Mouse (Mus musculus): ENCODE data around the gene Arl3.

The Arl3 gene

GRCm38 (mm10) chr19:46521698-46522097 is 51.3 kb downstream of the Arl3 start:
- intact Hi-C loops (cut with DNase I), result no loop called here

- intact Hi-C loops (cut with DNase I), result no loop called here
Measured at GRCm38 (mm10) chr19:46518828-46519621, 54.0 kb downstream of the Arl3 start.

- intact Hi-C loops (cut with DNase I), result no loop called here
Measured at GRCm38 (mm10) chr19:46518352-46518787, 54.6 kb downstream of the Arl3 start.

GRCm38 (mm10) chr19:46517529-46518351 is 55.3 kb downstream of the Arl3 start:
- intact Hi-C loops (cut with DNase I), result no loop called here

- intact Hi-C loops (cut with DNase I), result no loop called here
Measured at GRCm38 (mm10) chr19:46516667-46517528, 56.1 kb downstream of the Arl3 start.

GRCm38 (mm10) chr19:46515287-46515821 is 57.6 kb downstream of the Arl3 start:
- intact Hi-C loops (cut with DNase I), result no loop called here

GRCm38 (mm10) chr19:46514387-46514786 is 58.6 kb downstream of the Arl3 start:
- intact Hi-C loops (cut with DNase I), result no loop called here

GRCm38 (mm10) chr19:46511263-46511662 is 61.7 kb downstream of the Arl3 start:
- intact Hi-C loops (cut with DNase I), result no loop called here

- intact Hi-C loops (cut with DNase I), result no loop called here
Measured at GRCm38 (mm10) chr19:46510824-46511223, 62.2 kb downstream of the Arl3 start.

GRCm38 (mm10) chr19:46510401-46510800 is 62.6 kb downstream of the Arl3 start:
- intact Hi-C loops (cut with DNase I), result no loop called here

GRCm38 (mm10) chr19:46509736-46510135 is 63.3 kb downstream of the Arl3 start:
- intact Hi-C loops (cut with DNase I), result no loop called here

GRCm38 (mm10) chr19:46509202-46509601 is 63.8 kb downstream of the Arl3 start:
- intact Hi-C loops (cut with DNase I), result no loop called here

- intact Hi-C loops (cut with DNase I), result no loop called here
Measured at GRCm38 (mm10) chr19:46508738-46509137, 64.3 kb downstream of the Arl3 start.

- intact Hi-C loops (cut with DNase I), result no loop called here
Measured at GRCm38 (mm10) chr19:46507806-46508205, 65.2 kb downstream of the Arl3 start.

- intact Hi-C loops (cut with DNase I), result no loop called here
Measured at GRCm38 (mm10) chr19:46507181-46507581, 65.8 kb downstream of the Arl3 start.

- intact Hi-C loops (cut with DNase I), result no loop called here
Measured at GRCm38 (mm10) chr19:46506372-46506717, 66.7 kb downstream of the Arl3 start.

- intact Hi-C loops (cut with DNase I), result no loop called here
Measured at GRCm38 (mm10) chr19:46505646-46506371, 67.2 kb downstream of the Arl3 start.

GRCm38 (mm10) chr19:46504822-46505417 is 68.1 kb downstream of the Arl3 start:
- intact Hi-C loops (cut with DNase I), result loop anchor here (5.0 kb wide), 1 partner anchor 53 kb away; no protein-coding TSS in a partner anchor

GRCm38 (mm10) chr19:46504085-46504552 is 68.9 kb downstream of the Arl3 start:
- intact Hi-C loops (cut with DNase I), result loop anchor here (5.0 kb wide), 1 partner anchor 52 kb away; no protein-coding TSS in a partner anchor
